Mouse (Mus musculus): Measurements from ENCODE around the gene Ywhah. TPM values are rescaled to one million over a fixed set of nuclear protein-coding genes. Genes with fewer than 3 reads are reported as not detected.
A peak's percentile ranks its signal among the peaks of the same experiment; 100 is the strongest.
"Not testable (repeated sequence)": the region's sequence is repeated elsewhere in the genome, so short reads cannot be mapped to it uniquely, and the experiment has no call there.

Gene Ywhah
- total RNA-seq, 2 experiments from 2014 or later = 68.9 to 81.7 TPM

DNA sequence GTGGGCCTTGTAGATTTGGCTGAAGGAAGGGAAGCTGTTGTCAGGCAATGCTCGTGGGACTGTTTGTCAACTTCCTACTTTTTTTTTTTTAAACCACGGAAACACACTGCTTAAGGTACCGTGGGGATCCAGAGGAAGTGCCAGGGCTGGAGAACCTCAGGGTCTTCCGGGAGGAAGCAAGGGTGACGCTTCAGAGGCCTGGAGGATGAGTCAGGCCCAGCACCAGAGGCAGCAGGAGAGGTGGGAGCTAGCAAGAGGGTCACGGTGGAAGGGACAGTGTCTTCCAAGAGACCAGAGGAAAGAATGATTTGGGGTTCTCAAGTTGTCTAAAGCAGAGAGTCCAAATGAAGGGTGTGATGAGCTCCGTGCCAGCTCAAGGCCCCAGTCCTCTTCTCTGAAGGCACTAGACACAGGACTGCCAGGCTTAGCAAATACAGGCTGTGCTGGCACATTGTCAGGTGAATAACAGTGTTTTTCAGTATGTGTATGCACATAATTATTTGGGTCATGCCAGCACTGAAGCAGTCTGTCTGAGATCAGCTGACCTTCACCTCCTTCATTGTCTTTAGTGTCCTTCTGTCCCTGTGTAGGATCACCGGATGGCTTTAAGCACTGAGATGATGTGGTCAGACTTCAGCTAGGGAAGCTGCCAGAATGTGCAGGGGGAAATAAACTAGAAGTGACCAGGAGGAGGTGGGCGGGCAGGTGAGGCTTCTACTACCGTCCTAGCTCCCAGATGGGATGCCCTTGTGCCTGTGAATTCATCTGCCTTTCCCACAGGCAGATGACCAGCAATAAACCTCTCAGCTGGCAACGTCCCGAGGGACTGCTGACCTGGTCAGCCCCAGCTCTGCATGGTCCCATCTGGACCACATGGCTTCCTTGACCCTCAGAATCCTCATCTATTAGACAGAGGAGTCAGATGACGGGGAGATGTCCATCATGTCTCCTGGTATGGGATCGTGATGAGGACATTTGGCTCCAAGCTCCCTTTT lies 8.5 kb upstream of the Ywhah start:
- DNase-seq = no peak
- intact Hi-C loops (cut with DNase I; ENCODE audit: low total_unique reads) = no loop called here

DNA sequence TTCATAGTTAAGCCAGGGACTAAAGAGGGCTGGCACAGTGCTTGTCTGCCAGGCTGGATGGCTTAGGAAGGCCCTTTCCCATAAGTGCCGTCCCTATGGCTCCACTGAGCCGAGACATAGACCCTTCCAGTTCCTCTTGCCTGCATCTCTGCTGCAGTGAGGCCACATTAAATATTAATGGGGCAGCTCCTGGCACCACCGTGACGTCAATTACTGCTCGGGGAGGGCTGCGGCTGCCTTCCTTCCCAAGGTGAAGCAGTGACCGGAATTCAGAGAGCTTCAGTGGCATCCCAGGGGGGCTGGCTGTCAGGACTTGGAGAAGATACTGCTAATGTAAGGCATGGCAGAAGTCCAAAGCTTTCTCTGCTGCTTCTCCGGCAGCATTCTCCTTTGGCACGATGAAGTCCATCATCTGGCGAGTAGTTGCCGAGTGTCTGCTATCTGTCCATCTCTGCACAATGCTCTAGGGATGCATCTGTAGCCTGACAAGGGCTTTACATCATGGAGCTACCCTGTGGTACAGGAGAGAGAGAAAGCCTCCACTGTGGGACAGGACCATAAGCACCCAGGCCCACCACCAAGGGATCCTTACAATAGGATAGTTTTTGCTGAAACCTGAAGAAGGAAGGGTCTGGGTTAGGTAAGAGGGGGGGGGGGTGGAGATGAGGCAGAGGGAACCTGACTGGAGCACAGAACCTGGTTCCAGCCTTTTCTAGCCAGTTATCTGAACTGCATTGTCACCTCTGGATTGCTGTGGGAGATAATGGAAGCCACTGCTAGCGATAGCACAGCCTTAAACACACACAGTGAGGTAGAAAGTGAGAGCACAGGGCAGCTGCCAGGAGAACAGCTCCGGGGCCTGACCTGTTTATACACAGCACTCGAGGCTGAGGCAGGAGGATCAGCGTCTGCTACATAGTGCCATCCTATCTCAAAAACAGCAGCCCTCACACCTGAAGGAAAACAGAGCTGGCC lies 7.2 kb upstream of the Ywhah start:
- no peak for DNase-seq
- intact Hi-C loops (cut with DNase I; ENCODE audit: low total_unique reads) = no loop called here

DNA sequence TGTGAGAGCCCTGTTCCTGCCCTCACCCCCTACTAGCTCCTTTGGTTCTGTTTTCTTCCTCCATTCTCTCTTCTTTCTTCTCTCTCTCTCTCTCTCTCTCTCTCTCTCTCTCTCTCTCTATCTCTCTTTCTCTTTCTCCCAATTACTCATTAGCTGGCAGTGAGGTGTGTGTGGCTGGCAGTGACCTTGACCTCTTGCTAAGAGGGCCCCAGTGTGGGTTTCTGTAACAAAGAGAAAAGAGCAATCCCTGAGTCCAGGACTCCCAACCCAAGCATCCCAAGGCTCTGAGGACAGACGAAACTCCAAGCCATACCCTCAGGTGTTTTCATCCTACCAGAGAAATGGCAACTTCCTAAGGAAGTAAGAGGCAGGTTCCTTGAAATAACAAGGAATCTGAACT lies 4.5 kb upstream of the Ywhah start:
- intact Hi-C loops (cut with DNase I; ENCODE audit: low total_unique reads) = no loop called here
- DNase-seq = no peak

- DNase-seq = no peak
- intact Hi-C loops (cut with DNase I; ENCODE audit: low total_unique reads) = no loop called here
These were observed 3.0 kb upstream of the Ywhah start for GRCm38 (mm10) chr5:33015579-33015978.

DNA sequence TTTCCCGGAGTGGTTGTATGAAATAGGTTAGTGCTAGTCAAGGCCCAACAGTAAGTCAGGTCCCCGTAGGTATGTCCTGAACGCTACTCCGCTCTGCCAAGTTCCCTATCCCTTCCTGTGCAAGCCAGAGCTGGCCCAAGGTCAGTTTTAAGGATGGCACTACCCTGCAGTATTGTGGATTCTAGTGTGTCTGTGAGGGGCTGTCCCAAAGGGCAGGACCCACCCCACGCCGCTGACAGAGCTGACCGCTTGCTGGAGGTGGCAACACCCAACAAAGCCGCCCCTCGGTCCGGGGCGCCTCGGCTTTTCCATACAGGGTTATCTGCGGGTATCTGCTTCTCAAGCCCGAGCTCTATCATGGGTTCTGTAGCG lies 441 bp upstream of the Ywhah start:
- intact Hi-C loops (cut with DNase I; ENCODE audit: low total_unique reads) = no loop called here
- no peak for DNase-seq

GRCm38 (mm10) chr5:33019426-33019821 lies 808 bp downstream of the Ywhah start:
- DNase-seq = no peak
- intact Hi-C loops (cut with DNase I; ENCODE audit: low total_unique reads) = no loop called here

GRCm38 (mm10) chr5:33021622-33022021 lies 3.0 kb downstream of the Ywhah start:
- intact Hi-C loops (cut with DNase I; ENCODE audit: low total_unique reads) = no loop called here
- no peak for DNase-seq

GRCm38 (mm10) chr5:33023337-33023736 lies 4.7 kb downstream of the Ywhah start:
- intact Hi-C loops (cut with DNase I; ENCODE audit: low total_unique reads) = no loop called here
- no peak for DNase-seq

DNA sequence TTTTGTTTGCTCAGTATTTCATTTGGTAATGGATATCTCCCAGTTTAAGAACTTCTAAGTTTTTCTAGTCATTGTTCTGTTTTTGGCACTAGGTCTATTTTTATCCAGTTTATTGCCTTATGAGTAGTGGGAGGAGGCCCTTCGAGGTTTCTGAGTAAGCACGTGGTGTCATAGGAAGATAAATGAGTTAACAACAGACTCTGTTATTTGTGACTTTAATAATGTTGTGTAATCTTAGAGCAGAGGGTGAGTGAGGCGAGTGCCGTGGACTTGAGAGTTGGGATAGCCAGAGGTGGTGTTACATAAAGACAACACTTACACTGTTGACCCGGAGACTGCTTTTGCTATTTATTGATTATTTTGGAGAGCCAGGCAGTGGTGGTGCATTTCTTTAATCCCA lies 5.9 kb downstream of the Ywhah start:
- DNase-seq = no peak
- intact Hi-C loops (cut with DNase I; ENCODE audit: low total_unique reads) = no loop called here

GRCm38 (mm10) chr5:33028656-33029055 lies 10.0 kb downstream of the Ywhah start:
- DNase-seq = no peak
- intact Hi-C loops (cut with DNase I; ENCODE audit: low total_unique reads) = no loop called here

DNA sequence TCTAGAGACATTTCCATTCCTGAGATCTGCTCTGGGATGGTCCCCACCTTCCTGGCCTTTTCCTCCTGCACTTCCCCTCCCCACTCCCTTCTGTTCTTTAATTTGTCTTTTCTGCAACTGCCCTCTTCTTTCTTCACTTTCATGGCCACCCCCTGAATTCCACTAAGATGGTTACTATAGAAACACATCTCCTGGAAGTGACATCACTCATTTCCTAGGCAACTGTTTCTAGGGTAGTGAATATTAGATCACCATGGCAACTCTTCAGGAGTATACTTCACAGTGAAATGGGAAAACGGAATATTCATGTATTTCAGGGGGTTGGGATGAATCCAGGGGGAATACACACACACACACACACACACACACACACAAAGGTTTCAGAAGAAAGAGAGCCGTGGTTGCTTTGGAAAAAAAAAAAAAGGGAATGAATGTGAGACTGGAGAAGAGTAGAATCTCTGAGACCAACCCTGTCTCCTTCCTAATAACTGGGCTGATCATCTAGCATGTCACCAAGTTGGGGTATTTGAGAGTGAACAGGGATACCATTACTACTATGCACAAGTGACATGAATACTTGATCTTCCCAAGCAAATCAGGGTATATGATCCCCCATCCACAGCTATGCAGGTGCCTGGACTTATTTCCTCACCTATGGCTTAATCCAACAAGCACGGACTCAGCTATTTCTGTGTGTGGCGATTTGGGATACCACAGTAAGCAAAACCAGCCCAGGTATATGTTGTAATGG lies 12.0 kb downstream of the Ywhah start:
- intact Hi-C loops (cut with DNase I; ENCODE audit: low total_unique reads) = loop anchor here (5.0 kb wide), 2 partner anchors 38 to 113 kb away; no protein-coding TSS in a partner anchor
- DNase-seq = no peak

- no peak for DNase-seq
- intact Hi-C loops (cut with DNase I; ENCODE audit: low total_unique reads) = loop anchor here (5.0 kb wide), 2 partner anchors 40 to 115 kb away; no protein-coding TSS in a partner anchor
These were observed 13.6 kb downstream of the Ywhah start for GRCm38 (mm10) chr5:33032036-33032773.

- intact Hi-C loops (cut with DNase I; ENCODE audit: low total_unique reads) = loop anchor here (5.0 kb wide), 2 partner anchors 41 to 116 kb away; no protein-coding TSS in a partner anchor
These were observed 14.5 kb downstream of the Ywhah start for GRCm38 (mm10) chr5:33033121-33033520.

GRCm38 (mm10) chr5:33033633-33034032 lies 15.0 kb downstream of the Ywhah start:
- DNase-seq = not testable (repeated sequence)
- intact Hi-C loops (cut with DNase I; ENCODE audit: low total_unique reads) = loop anchor here (5.0 kb wide), 2 partner anchors 41 to 116 kb away; no protein-coding TSS in a partner anchor

More at GRCm38 (mm10) chr5:33033121-33033520, 14.5 kb downstream of the Ywhah start:
- peak; percentile 80 for DNase-seq

DNA sequence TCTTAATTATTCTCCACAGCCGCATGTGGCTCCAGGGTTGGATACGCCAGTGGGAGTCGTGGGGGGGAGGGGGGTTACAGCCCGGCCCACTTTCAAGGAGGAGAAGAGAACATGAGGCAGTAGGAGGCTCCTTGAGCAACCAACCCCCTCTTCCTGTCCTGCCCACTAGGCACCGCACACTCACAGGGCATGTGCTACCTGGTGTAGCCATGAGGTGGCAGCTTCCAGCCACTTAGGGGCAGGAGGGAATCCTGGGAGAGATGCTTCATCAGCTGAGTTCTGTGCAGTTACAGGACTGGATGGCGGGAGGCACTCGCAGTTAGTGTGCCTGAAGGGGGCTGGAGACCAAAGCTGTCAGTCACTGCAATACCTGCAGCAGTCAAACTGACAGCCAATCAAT lies 15.5 kb downstream of the Ywhah start:
- intact Hi-C loops (cut with DNase I; ENCODE audit: low total_unique reads) = loop anchor here (5.0 kb wide), 2 partner anchors 42 to 117 kb away; no protein-coding TSS in a partner anchor

DNA sequence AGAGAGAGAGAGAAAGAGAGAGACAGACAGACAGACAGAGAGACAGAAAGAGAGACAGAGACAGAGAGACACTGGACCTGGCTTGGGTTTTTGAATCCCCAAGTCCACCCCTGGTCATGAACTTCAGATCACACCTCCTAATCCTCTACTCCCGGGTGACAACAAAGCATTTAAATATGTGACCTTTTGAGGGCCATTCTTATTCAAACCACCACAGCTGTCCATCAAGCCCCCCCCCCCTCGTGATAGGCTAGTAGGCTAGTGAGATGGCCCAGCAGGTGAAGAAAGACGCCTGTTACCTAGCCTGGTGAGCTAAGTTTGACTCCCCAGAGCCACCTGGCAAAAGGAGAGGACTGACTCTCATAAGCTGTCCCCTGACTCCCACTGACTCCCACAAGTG lies 16.3 kb downstream of the Ywhah start:
- DNase-seq = no peak
- intact Hi-C loops (cut with DNase I; ENCODE audit: low total_unique reads) = loop anchor here (5.0 kb wide), 2 partner anchors 43 to 118 kb away; no protein-coding TSS in a partner anchor

More for the DNA sequence above, 15.5 kb downstream of the Ywhah start:
- DNase-seq = no peak

DNA sequence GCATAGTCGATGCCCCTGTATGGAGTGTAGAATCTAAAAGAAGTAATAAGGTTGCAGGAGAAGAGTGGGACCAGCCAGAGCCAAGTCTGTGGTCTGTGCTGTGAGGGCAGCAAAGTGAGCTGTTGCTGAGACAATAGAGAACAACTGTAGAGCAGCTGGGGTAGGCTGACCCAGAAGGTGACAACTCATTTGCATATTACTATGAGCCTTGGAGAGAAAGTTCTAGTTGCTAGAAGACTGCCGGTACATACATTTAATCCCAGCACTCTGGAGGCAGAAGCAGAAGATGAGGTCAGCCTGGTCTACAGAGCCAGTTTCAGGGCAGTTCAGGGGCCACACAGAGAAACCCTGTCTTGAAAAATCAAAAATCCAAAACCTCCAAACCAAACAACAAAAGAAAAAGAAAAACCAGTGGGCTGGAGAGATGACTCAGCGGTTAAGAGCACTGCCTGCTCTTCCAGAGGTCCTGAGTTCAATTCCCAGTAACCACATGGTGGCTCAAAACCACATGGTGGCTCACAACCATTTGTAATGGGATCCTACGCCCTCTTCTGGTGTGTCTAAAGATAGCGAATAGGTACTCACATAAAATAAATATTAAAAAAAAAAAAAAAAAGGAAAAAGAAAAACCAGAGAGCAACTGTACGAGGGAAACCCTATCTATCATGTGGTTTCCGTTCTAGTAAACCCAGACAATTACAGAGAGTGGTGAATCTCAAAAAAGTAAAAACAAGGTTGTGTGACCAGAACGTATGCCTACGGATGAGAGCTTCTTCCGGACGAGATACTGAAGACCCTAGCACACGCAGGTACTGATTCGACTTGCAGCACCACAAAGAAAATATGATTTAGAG lies 20.3 kb downstream of the Ywhah start:
- DNase-seq = no peak
- intact Hi-C loops (cut with DNase I; ENCODE audit: low total_unique reads) = no loop called here
